Mouse (Mus musculus) layer of hippocampus, postnatal 10 days (tissue): ENCODE data around the gene Vmn2r109. TPM values are rescaled to one million over a fixed set of nuclear protein-coding genes. Genes with fewer than 3 reads are reported as not detected.
"Not testable (repeated sequence)": the region's sequence is repeated elsewhere in the genome, so short reads cannot be mapped to it uniquely, and the experiment has no call there.

ENCODE experiments used
- DNase-seq, 2 experiments: peaks; one replicate each; pipeline ENCODE4 v3.0.0; 2021; ENCODE audit warnings: low spot score in 2 of 2
- long read RNA-seq: library from polyadenylated mRNA; stranded (forward); transcript quantifications from one replicate; pipeline ENCODE4 v2.0.0, GENCODE M21; 2023
- total RNA-seq, 2 experiments: library from RNA; stranded (reverse); gene quantifications; 2 replicates each; pipeline ENCODE4 v1.2.3; 2021

The Vmn2r109 gene
- total RNA-seq = not detected
- long read RNA-seq = 0 reads

GRCm38 (mm10) chr17:20564656-20565055, at the start of gene Vmn2r109:
TSS of gene Vmn2r109 (minus strand) at chr17:20564756.
- no peak for DNase-seq

DNA sequence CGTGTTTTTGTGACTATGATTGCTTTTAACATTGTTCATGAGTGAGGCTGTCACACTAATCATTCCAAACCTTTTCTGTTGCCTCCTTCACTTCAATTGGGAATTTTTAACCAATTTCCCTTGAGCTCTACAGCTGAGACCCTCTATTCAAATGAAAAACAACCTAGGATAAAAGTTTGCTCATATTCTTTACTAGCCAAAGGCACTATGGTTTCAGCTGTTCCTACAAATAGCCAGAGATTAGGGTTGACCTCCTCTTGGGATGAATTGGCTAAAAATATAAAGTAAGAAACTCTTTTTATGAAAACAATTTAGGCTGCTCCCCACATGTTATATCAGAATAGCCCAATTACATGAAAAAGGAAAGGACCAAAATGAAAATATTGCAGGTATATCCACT, 31.8 kb upstream of the Vmn2r109 start, which contains the start of gene Vmn2r110:
Vmn2r110 (minus strand) TSS at position 101 of the 400 bp plus-strand sequence.
- no peak for DNase-seq

DNA sequence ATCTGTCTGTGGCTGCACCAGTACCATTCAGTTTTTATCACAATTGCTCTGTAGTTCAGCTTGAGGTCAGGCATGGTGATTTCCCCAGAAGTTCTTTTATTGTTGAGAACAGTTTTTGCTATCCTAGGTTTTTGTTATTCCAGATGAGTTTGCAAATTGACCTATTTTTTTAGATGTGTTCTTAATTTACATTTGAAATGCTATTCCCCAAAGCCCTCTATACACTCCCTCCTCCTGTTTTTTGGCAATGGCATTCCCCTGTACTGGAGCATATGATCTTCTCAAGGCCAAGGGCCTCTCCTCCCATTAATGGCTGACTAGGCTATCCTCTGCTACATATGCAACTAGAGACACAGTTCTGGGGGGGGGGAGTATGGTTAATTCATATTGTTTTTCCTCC, 56.3 kb downstream of the Vmn2r109 start:
- DNase-seq = not testable (repeated sequence)

DNA sequence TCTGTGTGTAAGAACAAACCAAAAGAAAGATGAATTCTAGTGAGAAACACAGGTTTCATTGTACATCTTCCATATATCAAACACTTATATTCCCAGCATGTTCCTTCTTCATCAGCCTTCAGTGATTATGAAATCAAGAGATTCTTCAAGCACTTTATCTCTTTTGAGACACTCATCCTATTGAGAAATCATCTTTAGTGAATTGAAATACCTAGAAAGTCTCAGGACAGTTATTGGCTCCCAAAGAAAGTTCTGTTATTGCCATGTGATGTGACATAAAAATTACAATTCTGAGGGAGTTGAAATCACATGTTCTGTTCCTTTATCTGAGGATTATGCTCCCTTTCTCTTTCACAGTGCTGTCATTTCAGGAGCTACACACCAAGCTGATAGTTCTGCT, 66.7 kb downstream of the Vmn2r109 start, which contains the start of gene Vmn1r225:
Vmn1r225 (plus strand) TSS at position 301 of the 400 bp plus-strand sequence.
- DNase-seq = no peak

Other genes starting within 250 kb of the Vmn2r109 start
- not detected for gene Vmn2r107, start 219.5 kb downstream of the Vmn2r109 start, total RNA-seq
- gene Vmn1r224, start 150.6 kb downstream of the Vmn2r109 start, total RNA-seq = not detected
- gene Vmn2r108, start 83.4 kb downstream of the Vmn2r109 start, total RNA-seq = under 1 TPM in 1 of 2 experiments, not detected in 1; 0.05 TPM
- not detected for gene Vmn1r225, start 66.6 kb downstream of the Vmn2r109 start, total RNA-seq
- gene Vmn2r110, start 31.7 kb upstream of the Vmn2r109 start, total RNA-seq = not detected
- not detected for gene Fpr-rs3, start 60.1 kb upstream of the Vmn2r109 start, total RNA-seq
- not detected for gene Vmn1r226, start 118.1 kb upstream of the Vmn2r109 start, total RNA-seq
- not detected for gene Vmn1r227, start 165.1 kb upstream of the Vmn2r109 start, total RNA-seq
- not detected for gene Vmn1r228, start 221.4 kb upstream of the Vmn2r109 start, total RNA-seq
- gene Vmn1r229, start 246.8 kb upstream of the Vmn2r109 start, total RNA-seq = under 1 TPM; 0.07 to 0.09 TPM